Mouse (Mus musculus): ENCODE results near the gene B3gat3. TPM values are rescaled to one million over a fixed set of nuclear protein-coding genes. Genes with fewer than 3 reads are reported as not detected.
A peak's percentile ranks its signal among the peaks of the same experiment; 100 is the strongest.
"Not testable (repeated sequence)": the region's sequence is repeated elsewhere in the genome, so short reads cannot be mapped to it uniquely, and the experiment has no call there.

Gene B3gat3
- 40.6 and 41.4 TPM in 2 replicates for polyA plus RNA-seq (2015; fragmentation: Nextera tagmentation; extraction: Ambion mirVana)

GRCm38 (mm10) chr19:8920073-8920736 is at the start of gene B3gat3:
Gene B3gat3 (plus strand): TSS chr19:8920374.
- peak within 1 kb of the TSS; percentile 72 for H3K4me3 ChIP-seq
- H3K27ac ChIP-seq (replicated peaks) = peak within 1 kb of the TSS; percentile 89
- H3K27me3 ChIP-seq (replicated peaks) = no peaks in the 10 kb centered on the region
- no peaks in the 10 kb centered on the region for H3K9me3 ChIP-seq
- H3K4me2 ChIP-seq = peak within 1 kb of the TSS; percentile 91
- ATAC-seq (ENCODE audit: extremely low read depth, insufficient number of reproducible peaks, low FRiP score, low TSS enrichment) = peak; percentile 95
- WGBS = 3% methylated on average over 43 of the region's 50 CpGs
- peak within 1 kb of the TSS; percentile 91 for H3K9ac ChIP-seq
- peaks cover 15% of the 10 kb centered on the region for H3K4me1 ChIP-seq
- H3K36me3 ChIP-seq = peaks cover 37% of the 10 kb centered on the region

GRCm38 (mm10) chr19:8870381-8870780 is 49.8 kb upstream of the B3gat3 start:
- Histone ChIP-seq H3K4me3 (peak overlapping the region; percentile 100), H3K36me3 (peaks cover 26% of the 10 kb centered on the region), H3K4me1 (peaks cover 14% of the 10 kb centered on the region), H3K27ac (replicated peaks) (peak overlapping the region; percentile 65; the same call in 1 of the 2 replicates), H3K9ac (peak overlapping the region; percentile 99), H3K4me2 (peak overlapping the region; percentile 96)
- H3K9me3 ChIP-seq; ATAC-seq (ENCODE audit: extremely low read depth, insufficient number of reproducible peaks, low FRiP score, low TSS enrichment); H3K27me3 ChIP-seq (replicated peaks): not testable (repeated sequence)
- 76% methylated on average over 3 of the region's 3 CpGs for WGBS

- Histone ChIP-seq H3K36me3 (peaks cover 31% of the 10 kb centered on the region), H3K9ac (peak overlapping the region; percentile 99), H3K4me2 (peak overlapping the region; percentile 96), H3K4me3 (peak overlapping the region; percentile 100), H3K4me1 (peaks cover 14% of the 10 kb centered on the region), H3K27me3 (replicated peaks) (no peaks in the 10 kb centered on the region), H3K9me3 (no peaks in the 10 kb centered on the region), H3K27ac (replicated peaks) (peak overlapping the region; percentile 65)
- no peak for ATAC-seq (ENCODE audit: extremely low read depth, insufficient number of reproducible peaks, low FRiP score, low TSS enrichment)
- WGBS = 35% methylated on average over 9 of the region's 9 CpGs
Measured at GRCm38 (mm10) chr19:8870838-8871237, 49.3 kb upstream of the B3gat3 start.

- WGBS = under 1% methylated on average over 59 of the region's 59 CpGs
- Histone ChIP-seq H3K27ac (replicated peaks) (peak within 1 kb of the TSS; percentile 65), H3K4me1 (peaks cover 14% of the 10 kb centered on the region), H3K27me3 (replicated peaks) (no peaks in the 10 kb centered on the region), H3K9ac (peak within 1 kb of the TSS; percentile 99), H3K4me3 (peak within 1 kb of the TSS; percentile 100), H3K36me3 (peaks cover 38% of the 10 kb centered on the region), H3K4me2 (peak within 1 kb of the TSS; percentile 96), H3K9me3 (no peaks in the 10 kb centered on the region)
- peak; percentile 92 for ATAC-seq (ENCODE audit: extremely low read depth, insufficient number of reproducible peaks, low FRiP score, low TSS enrichment)
Measured at GRCm38 (mm10) chr19:8871267-8872186, 48.6 kb upstream of the B3gat3 start, which contains the start of gene Ubxn1. Gene Ubxn1 (plus strand): TSS chr19:8871496.

- peaks cover 14% of the 10 kb centered on the region for H3K4me1 ChIP-seq
- H3K9ac ChIP-seq = peak overlapping the region; percentile 99
- peaks cover 46% of the 10 kb centered on the region for H3K36me3 ChIP-seq
- H3K27me3 ChIP-seq (replicated peaks) = no peaks in the 10 kb centered on the region
- no peaks in the 10 kb centered on the region for H3K9me3 ChIP-seq
- ATAC-seq (ENCODE audit: extremely low read depth, insufficient number of reproducible peaks, low FRiP score, low TSS enrichment) = no peak
- 69% methylated on average over 10 of the region's 10 CpGs for WGBS
- H3K4me2 ChIP-seq = peak overlapping the region; percentile 96
- peak overlapping the region; percentile 100 for H3K4me3 ChIP-seq
- H3K27ac ChIP-seq (replicated peaks) = peak overlapping the region; percentile 65
Measured at GRCm38 (mm10) chr19:8872266-8872840, 47.8 kb upstream of the B3gat3 start.

GRCm38 (mm10) chr19:8875031-8875430 is 45.1 kb upstream of the B3gat3 start:
- Histone ChIP-seq H3K36me3 (peaks cover 51% of the 10 kb centered on the region), H3K27ac (replicated peaks) (no peak overlapping the region), H3K9me3 (no peaks in the 10 kb centered on the region), H3K4me1 (peaks cover 22% of the 10 kb centered on the region), H3K4me2 (no peak overlapping the region), H3K4me3 (no peak overlapping the region), H3K27me3 (replicated peaks) (no peaks in the 10 kb centered on the region), H3K9ac (no peak overlapping the region)
- ATAC-seq (ENCODE audit: extremely low read depth, insufficient number of reproducible peaks, low FRiP score, low TSS enrichment) = no peak
- 90% methylated on average over 7 of the region's 7 CpGs for WGBS

GRCm38 (mm10) chr19:8880311-8881033 is 39.7 kb upstream of the B3gat3 start, which contains the start of gene Uqcc3:
Gene Uqcc3 (minus strand): TSS chr19:8880923.
- Histone ChIP-seq H3K27me3 (replicated peaks) (no peaks in the 10 kb centered on the region), H3K9ac (peak within 1 kb of the TSS; percentile 96), H3K9me3 (no peaks in the 10 kb centered on the region), H3K36me3 (peaks cover 24% of the 10 kb centered on the region), H3K4me2 (peak within 1 kb of the TSS; percentile 81), H3K27ac (replicated peaks) (peak within 1 kb of the TSS; percentile 89), H3K4me3 (peak within 1 kb of the TSS; percentile 89), H3K4me1 (peaks cover 12% of the 10 kb centered on the region)
- under 1% methylated on average over 42 of the region's 42 CpGs for WGBS
- ATAC-seq (ENCODE audit: extremely low read depth, insufficient number of reproducible peaks, low FRiP score, low TSS enrichment) = peak; percentile 82

- ATAC-seq (ENCODE audit: extremely low read depth, insufficient number of reproducible peaks, low FRiP score, low TSS enrichment) = no peak
- H3K4me1 ChIP-seq = peaks cover 12% of the 10 kb centered on the region
- H3K27me3 ChIP-seq (replicated peaks) = no peaks in the 10 kb centered on the region
- peak overlapping the region; percentile 89; the same call in 1 of the 2 replicates for H3K27ac ChIP-seq (replicated peaks)
- H3K4me2 ChIP-seq = peak overlapping the region; percentile 81
- H3K9me3 ChIP-seq = no peaks in the 10 kb centered on the region
- peaks cover 18% of the 10 kb centered on the region for H3K36me3 ChIP-seq
- WGBS = 16% methylated on average over 3 of the region's 3 CpGs
- H3K4me3 ChIP-seq = peak overlapping the region; percentile 89
- H3K9ac ChIP-seq = peak overlapping the region; percentile 96
Measured at GRCm38 (mm10) chr19:8881034-8881392, 39.2 kb upstream of the B3gat3 start.

- ATAC-seq (ENCODE audit: extremely low read depth, insufficient number of reproducible peaks, low FRiP score, low TSS enrichment) = no peak
Measured at GRCm38 (mm10) chr19:8883616-8884015, 36.6 kb upstream of the B3gat3 start, which contains the start of the genes Lbhd1 and Gm49403. Gene Lbhd1 (plus strand): TSS chr19:8883732. Gene Gm49403 (plus strand): TSS chr19:8883930.

GRCm38 (mm10) chr19:8886916-8887584 is 33.1 kb upstream of the B3gat3 start:
- Histone ChIP-seq H3K36me3 (peaks cover 15% of the 10 kb centered on the region), H3K9ac (peak overlapping the region; percentile 89; the same call in 1 of the 2 replicates), H3K4me3 (peak overlapping the region; percentile 80), H3K4me2 (peak overlapping the region; percentile 87), H3K27ac (replicated peaks) (peak overlapping the region; percentile 89; the same call in 1 of the 2 replicates), H3K4me1 (peaks cover 18% of the 10 kb centered on the region), H3K27me3 (replicated peaks) (no peaks in the 10 kb centered on the region), H3K9me3 (no peaks in the 10 kb centered on the region)
- 61% methylated on average over 1 of the region's 1 CpGs for WGBS
- ATAC-seq (ENCODE audit: extremely low read depth, insufficient number of reproducible peaks, low FRiP score, low TSS enrichment) = no peak

More at GRCm38 (mm10) chr19:8883616-8884015, 36.6 kb upstream of the B3gat3 start, which contains the start of the genes Lbhd1 and Gm49403:
- no peak within 1 kb of the TSS for H3K4me2 ChIP-seq
- H3K27ac ChIP-seq (replicated peaks) = no peak within 1 kb of the TSS
- WGBS = 67% methylated on average over 3 of the region's 3 CpGs
- H3K36me3 ChIP-seq = no peaks in the 10 kb centered on the region
- no peaks in the 10 kb centered on the region for H3K27me3 ChIP-seq (replicated peaks)
- no peak within 1 kb of the TSS for H3K9ac ChIP-seq
- no peak within 1 kb of the TSS for H3K4me3 ChIP-seq
- H3K9me3 ChIP-seq = no peaks in the 10 kb centered on the region
- peaks cover 21% of the 10 kb centered on the region for H3K4me1 ChIP-seq
